Mouse (Mus musculus): ENCODE measurements around the gene Stk10.
A peak's percentile ranks its signal among the peaks of the same experiment; 100 is the strongest.

Stk10 gene

DNA sequence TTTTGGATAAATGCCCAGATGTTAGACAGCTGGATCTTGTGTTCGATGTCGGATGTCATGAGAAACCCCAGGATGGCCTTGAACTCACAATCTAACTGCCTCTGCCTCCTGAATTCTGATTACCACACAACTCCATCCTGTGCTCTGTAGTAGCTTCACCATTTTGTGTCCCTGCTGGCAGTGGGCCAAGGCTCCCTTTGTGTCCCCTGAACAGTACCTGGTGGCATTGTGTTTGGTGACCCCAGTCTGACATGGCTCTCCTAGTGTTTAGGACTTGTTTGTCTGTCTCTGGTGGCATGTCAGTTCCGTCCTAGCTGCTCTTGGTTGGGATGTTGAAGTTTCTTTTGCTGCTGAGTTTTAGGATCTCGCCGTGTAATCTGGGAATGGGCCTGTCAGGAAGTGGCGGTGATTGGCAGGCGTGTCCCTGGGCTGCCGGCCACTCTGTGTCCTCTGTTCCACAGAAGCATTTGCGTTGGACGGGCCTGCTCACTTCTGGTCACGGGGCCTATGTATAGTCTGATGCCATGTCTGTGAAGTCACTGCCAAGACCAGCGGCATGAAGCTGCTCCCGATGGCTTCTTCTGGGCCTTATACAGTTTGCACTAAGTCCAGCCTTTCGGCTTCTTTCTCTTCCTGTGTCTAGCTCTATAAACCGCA is 35.7 kb downstream of the Stk10 start:
- DNase-seq (ENCODE audit: low read depth), result no peak

GRCm38 (mm10) chr11:32571103-32571502 is 38.0 kb downstream of the Stk10 start:
- no peak for DNase-seq (ENCODE audit: low read depth)

GRCm38 (mm10) chr11:32573669-32574068 is 40.6 kb downstream of the Stk10 start:
- no peak for DNase-seq (ENCODE audit: low read depth)

GRCm38 (mm10) chr11:32575964-32576759 is 43.1 kb downstream of the Stk10 start:
- no peak for DNase-seq (ENCODE audit: low read depth)

DNA sequence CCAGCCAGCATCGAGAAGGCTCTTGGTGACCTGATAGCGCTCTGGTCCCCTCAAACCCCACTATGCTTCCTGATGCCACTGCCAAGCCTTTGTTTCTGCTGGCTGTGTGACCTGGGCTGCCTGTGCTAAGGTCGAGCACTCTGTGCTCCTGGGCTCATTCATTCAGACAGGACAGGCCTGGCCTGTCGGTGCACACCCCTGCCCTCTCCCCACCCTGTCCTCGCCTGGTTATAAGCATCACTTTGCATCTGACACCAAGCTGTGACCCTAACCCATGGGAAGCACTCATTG is 43.6 kb downstream of the Stk10 start:
- DNase-seq (ENCODE audit: low read depth), result no peak

GRCm38 (mm10) chr11:32580305-32580947 is 47.3 kb downstream of the Stk10 start:
- DNase-seq (ENCODE audit: low read depth), result no peak

DNA sequence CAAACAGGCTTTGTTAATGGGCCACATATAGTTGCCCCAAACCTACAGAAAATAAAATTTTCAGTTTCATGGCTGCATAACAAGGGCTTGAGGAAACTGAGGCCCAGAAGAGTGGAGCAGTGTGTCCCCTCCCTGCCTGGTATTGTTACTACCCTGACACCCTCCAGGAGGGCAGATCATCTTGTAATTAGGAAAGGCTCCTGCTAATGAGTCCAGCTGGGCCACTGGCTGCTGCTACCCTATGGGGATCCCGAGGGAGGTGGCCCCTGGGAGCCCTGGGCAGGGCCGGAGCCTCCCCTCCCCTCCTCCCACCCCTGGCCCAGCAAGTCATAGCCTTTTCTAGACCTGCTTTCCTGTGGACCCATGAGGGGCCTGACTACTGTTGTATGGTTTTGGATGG is 47.9 kb downstream of the Stk10 start:
- no peak for DNase-seq (ENCODE audit: low read depth)

DNA sequence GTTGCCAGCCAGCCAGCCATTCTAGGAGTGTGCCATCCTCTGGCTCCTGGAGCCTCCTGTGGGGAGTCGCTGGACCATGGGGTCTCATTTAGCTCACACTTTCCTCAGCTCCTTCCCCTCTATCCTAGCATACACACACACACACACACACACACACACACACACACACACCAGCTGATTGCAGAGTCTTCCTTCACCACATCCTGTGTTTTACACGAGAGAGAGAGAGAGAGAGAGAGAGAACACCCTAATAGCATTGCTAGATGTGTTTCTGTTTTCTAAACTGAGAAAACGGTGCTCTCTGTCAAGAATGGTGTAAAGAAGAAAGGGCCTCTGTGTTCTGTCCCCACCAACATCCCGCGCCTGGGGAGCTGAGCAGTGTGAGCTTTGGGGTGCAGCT is 49.7 kb downstream of the Stk10 start:
- no peak for DNase-seq (ENCODE audit: low read depth)

- no peak for DNase-seq (ENCODE audit: low read depth)
These were observed 52.9 kb downstream of the Stk10 start for GRCm38 (mm10) chr11:32585996-32586395.

GRCm38 (mm10) chr11:32587191-32588089 is 54.3 kb downstream of the Stk10 start:
- no peak for DNase-seq (ENCODE audit: low read depth)

DNA sequence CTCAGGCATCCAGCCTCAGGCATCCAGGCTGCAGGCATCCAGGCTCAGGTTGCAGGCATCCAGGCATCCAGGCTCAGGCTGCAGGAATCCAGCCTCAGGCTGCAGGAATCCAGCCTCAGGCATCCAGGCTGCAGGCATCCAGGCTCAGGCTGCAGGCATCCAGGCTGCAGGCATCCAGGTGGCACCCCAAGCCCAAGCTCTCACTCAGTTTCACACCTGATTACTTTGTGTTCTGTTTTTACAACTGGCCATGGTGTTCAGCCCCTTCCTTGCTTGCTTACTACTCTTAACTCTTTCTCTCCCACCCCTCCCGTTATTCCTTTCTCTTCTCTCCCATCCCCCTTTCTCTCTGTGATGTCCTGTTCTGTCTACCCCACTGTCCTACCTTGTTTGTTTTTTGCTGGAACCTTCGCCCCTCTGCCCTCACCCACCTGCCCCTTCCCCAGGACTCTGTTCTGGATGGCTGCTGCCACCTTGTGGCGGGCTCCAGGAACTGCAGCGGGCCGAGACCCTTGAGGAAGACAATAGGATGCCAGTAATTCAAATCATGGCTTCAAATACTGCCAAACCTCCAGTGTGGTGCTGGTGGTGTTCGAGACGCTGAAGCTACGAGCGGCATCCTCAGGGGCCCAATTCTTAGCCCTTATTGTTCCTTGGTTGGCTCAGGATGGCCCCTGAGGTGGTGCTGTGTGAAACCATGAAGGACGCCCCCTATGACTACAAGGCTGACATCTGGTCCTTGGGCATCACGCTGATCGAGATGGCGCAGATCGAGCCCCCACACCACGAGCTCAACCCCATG is 55.2 kb downstream of the Stk10 start:
- peak; percentile 40 for DNase-seq (ENCODE audit: low read depth)

DNA sequence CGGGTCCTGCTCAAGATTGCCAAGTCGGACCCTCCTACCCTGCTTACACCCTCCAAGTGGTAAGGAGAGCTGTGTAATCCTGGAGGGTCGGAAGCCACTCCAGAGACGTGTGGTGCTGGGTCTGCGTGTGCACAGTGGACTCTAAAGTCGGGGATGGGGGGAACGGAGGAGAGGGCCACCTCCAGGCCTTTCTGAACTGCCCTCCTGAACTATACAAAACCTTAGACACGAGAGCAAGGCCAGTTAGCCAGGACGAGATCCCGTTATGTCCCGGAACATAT is 55.7 kb downstream of the Stk10 start:
- DNase-seq (ENCODE audit: low read depth), result no peak

DNA sequence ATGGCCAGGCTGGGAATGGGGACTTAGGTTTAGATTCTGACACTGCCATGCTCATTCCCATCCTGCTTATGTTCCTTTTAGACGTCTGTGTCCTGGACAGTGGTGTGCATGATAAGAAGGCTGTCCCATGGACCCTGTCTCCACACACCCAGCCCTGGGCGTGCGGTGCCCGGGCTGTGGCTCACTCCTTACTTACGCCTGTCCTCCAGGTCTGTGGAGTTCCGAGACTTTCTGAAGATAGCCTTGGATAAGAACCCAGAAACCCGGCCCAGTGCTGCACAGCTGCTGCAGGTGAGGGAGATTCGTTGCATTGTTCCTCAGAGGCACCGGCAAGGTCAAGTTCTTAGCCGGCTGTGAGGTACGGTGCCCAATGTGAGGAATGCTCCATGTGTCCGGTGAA is 56.1 kb downstream of the Stk10 start:
- DNase-seq (ENCODE audit: low read depth), result no peak

- DNase-seq (ENCODE audit: low read depth), result no peak
These were observed 56.7 kb downstream of the Stk10 start for GRCm38 (mm10) chr11:32589791-32590190.

DNA sequence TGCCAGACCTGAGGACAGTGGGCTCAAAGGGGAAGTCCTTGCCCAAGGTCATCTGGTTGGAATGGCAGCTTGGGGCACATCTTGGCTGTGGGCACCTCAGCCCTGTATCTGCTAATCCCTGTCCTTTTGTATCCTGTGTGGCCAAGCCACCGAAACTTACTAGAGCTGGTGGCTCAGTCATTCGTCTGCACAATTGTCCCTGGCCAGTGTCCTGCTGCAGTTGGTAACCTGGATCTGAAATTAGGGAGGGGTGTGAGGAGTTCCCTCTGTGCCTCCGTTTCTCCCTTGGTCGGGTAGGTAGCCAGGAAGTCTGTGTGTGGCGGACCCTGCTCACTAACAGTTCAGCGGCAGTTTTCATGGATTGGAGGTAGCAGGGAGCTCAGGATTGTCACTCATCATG is 57.1 kb downstream of the Stk10 start:
- DNase-seq (ENCODE audit: low read depth), result no peak

DNA sequence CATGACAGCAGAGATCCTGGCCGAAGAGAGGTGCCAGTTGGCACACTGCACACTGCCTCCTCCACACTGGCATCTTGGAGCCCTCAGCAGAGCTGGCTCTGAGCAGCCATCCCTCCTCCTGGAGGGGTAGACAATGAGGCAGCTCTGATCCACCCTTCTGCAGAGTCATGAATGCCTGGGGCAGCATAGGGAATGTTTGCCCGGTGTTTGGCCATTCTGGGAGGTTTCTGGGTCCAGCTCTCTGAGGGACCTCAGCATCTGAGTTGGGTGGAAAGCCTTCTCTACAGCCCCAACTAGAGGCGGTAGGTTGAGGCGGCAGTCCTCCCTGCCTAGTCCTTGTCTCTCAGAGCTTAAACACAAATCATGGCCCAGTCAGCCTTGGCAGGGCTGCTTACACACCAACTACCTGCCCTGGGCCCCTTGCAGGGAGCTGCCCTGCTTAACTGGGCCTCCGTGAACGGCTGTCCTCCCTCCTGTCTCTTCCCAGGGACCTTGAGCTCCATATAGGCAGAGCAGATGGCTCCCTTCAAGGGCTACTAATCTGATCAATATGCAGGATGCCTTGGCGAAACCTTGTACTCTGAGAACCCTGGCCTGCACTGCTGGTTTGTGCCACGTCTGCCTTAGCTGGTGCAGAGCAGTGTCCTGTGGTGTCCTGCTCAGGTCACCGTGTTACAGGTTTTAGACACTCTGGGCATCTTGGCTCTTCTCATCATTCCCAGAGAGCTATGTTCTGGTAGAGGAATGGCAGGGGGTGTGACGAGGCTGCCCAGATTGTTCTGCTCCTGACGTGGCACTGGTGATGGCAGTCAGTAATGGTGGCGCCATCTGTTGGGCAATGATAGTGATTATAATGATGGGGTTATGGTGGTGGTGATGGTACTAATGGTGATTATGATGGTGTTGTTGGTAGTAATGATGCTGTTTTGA is 59.1 kb downstream of the Stk10 start:
- DNase-seq (ENCODE audit: low read depth), result no peak

DNA sequence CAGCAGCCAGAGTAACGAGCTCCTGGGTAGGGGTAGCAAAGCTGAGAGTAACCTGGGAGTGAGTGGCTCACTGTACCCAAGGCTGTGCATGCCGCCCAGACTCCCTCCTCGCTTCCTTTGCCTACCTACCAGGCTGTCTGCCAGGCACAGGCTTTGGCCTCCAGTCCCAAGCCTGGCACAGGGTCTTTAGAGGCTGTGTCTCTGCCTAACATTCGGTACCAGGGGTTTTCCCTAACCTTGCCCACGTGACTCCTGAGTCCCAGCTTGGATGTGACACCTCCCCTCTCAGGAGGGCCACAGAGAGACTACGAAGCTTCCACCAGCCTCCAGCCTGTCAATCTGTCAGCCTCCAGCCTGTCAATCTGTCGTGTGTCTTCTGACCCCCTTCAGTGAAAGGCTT is 60.0 kb downstream of the Stk10 start:
- DNase-seq (ENCODE audit: low read depth), result no peak

DNA sequence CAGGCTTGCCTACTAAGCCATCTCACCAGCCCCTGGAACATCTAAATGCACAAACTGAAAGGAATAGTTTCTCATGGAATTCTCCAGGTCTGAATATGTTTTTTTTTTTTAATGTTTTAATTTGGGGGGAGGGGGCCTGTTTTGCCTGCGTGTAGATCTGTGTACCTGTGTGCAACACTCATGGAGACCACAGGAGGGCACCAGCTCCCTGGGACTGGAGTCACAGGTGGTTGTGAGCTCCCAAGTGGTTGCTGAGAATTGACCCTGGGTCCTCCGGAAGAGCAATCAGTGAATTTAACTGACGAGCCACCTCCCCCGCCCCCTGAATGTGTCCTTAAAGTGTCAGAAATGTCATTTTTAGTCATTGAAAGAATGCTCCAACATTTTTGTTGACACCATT is 61.0 kb downstream of the Stk10 start:
- no peak for DNase-seq (ENCODE audit: low read depth)

DNA sequence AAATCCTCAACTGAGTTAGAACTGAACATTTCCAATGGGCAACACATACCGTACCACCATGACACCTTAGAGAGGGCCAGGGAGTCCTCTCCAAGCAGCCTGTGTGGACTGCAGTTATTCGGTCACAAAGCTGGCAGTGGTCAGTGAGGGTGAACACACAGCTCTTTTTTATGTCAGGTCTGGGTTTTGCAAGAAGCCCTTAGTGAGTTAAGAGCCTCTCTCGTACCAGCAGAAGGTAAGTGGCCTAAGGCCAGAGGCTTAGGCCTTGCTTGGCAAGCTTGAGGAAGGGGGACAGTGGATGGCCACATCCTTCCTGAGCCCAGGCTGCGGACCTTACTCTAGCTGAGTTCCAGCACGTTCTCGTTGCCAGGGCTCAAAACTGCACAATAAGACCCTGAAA is 67.3 kb downstream of the Stk10 start:
- DNase-seq (ENCODE audit: low read depth), result no peak

GRCm38 (mm10) chr11:32601528-32602323 is 68.6 kb downstream of the Stk10 start:
- no peak for DNase-seq (ENCODE audit: low read depth)
